Mouse (Mus musculus) bone marrow macrophage, adult 2 months (primary cell): ENCODE measurements around the gene Ccdc124.

Experiments used
- CTCF ChIP-seq: IDR thresholded peaks from 2 replicates; pipeline ENCODE4 v1.5.1; 2012; ENCODE audit warnings: low read depth, mild to moderate bottlenecking, low read length, moderate library complexity
- POLR2A ChIP-seq: IDR thresholded peaks from 2 replicates; pipeline ENCODE4 v1.6.1; 2012; ENCODE audit warnings: mild to moderate bottlenecking, low read depth, low read length, borderline replicate concordance

DNA sequence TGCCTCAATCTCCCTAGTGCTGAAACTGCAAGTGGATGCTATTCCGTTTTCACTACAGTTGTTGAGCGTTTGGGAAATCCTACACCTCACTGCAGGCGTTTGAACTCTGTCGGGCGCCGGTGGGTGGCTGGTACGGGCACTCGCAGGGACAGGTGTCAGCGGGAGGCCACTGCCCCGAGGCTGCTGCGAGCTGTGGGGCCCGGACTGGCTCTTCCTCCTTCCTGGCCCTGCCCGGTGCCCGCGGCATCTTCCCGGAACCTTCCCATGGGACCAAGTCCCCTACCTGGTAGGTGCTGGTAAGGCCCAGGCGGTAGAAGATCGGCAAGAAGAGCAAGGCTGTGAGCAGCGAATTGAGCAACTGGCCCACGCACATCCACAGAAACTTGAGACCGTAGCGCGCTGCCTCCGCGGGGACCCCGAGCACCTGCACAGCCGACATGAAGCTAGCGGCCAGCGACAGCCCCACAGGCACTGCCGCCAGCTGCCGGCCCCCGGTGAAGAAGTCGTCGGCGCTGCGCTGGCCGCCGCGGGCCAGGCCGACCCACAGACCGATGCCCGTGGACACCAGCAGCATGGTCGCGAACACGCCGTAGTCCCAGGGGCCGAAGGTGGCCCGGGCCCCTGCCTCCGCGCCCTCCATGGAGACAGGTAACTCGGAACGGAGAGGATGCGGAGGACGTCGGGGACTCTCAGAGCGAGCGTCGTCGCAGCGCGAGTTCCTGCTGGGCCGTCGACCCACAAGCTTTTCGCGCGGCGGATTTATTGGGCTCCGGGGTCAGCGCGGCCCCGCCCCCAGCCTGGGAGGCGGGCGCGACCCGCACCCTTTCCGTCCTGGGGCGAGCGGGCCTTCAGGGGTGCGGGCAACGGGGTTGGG, 18.5 kb upstream of the Ccdc124 start, which contains the start of gene Slc5a5:
- TF ChIP-seq POLR2A: no peak
- no peak for TF ChIP-seq CTCF
